In the genomic region with DNA sequence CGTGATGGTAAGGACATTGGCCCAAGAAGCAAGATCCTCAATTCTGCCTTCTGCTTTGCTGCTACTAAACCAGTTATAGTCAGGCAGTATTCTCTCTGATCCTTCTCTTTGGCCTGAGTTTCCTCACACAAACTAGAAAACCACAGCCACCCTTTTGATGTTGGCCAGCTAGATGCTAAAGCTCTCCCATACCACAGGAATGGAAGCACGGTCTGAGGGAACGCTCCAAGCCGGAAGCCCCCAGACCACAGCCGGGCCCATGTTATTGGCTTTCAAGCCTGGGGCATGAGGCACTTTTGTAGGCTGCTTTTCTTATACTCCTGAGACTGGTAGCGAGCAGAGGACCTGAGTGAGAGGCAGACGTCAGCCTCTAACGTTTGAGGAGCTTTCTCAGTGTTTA, we compare ENCODE assay signal across 24 mouse cellular contexts.
DNase-seq lines count a peak whose midpoint lies in the region; ATAC-seq lines count a peak whose summit lies in the region.
"Had no signal": no experiment of that assay in that cellular context is flagged by ENCODE, and none has a peak within 500 bp of the region (broad histone marks: within the 10 kb centered on the region; RNA-seq: fewer than 3 reads in every experiment).

No protein-coding gene starts in this region.

- H3K4me2 ChIP-seq in stomach, embryonic 14.5 days (replicated peaks; ENCODE audit: low read depth, low read length), result no peak overlapping the region
- H3K4me2 ChIP-seq: heart, embryonic 13.5 days; hindbrain, embryonic 14.5 days; kidney, embryonic 15.5 days; liver, embryonic 12.5 days; midbrain, embryonic 13.5 days had no signal

- H3K9me3 ChIP-seq in heart, embryonic 10.5 days, result 0 out of 2 replicates have a peak, but pooled peaks cover 3% of the 10 kb centered on the region
- H3K9me3 ChIP-seq in embryonic facial prominence, embryonic 10.5 days, result peaks cover 9% of the 10 kb centered on the region
- H3K9me3 ChIP-seq in stomach, embryonic 14.5 days (ENCODE audit: control insufficient read depth, low read depth, low read length), result peaks cover 3% of the 10 kb centered on the region; the same call in 1 of the 2 replicates

- intact Hi-C loops in heart, postnatal 25 days (cut with DNase I), result no loop called here

- ATAC-seq in stomach, embryonic 14.5 days (ENCODE audit: insufficient number of reproducible peaks, insufficient read depth, low FRiP score, low read depth), result no peak
- ATAC-seq: forebrain, postnatal 0 days; inflammation-experienced regulatory T-cells, adult 6 months; liver, embryonic 12.5 days; midbrain, embryonic 13.5 days had no signal

- no peak overlapping the region for H3K9ac ChIP-seq in stomach, embryonic 14.5 days (replicated peaks; ENCODE audit: low read depth, low read length)
- H3K9ac ChIP-seq: forebrain, postnatal 0 days; heart, embryonic 13.5 days; hindbrain, embryonic 14.5 days; kidney, embryonic 15.5 days; liver, embryonic 12.5 days; midbrain, embryonic 13.5 days had no signal

- 84% methylated on average over 8 of the region's 8 CpGs for WGBS in heart, embryonic 10.5 days
- WGBS in embryonic facial prominence, embryonic 10.5 days, result 81% methylated on average over 8 of the region's 8 CpGs
- WGBS in stomach, embryonic 14.5 days, result 84% methylated on average over 8 of the region's 8 CpGs

- DNase-seq in heart, embryonic 10.5 days (ENCODE audit: low spot score), result no peak
- no peak for DNase-seq in heart, adult 11 months
- no peak for DNase-seq in embryonic facial prominence, embryonic 10.5 days (ENCODE audit: low spot score)
- peak; percentile 58 for DNase-seq in fibroblast of lung, adult 2 months (ENCODE audit: low read depth)
- DNase-seq in kidney, postnatal 36 days, result no peak
- no peak for DNase-seq in heart, postnatal 25 days (ENCODE audit: low spot score)
- DNase-seq: adrenal gland, postnatal 25 days; cerebellum, adult 8-10 months; cerebellum, postnatal 36 days; forebrain, postnatal 0 days; gastrocnemius, postnatal 14 days; heart, adult 18-20 months; heart, postnatal 14 days; kidney, postnatal 4 days; lung, adult 18-20 months; right cerebral cortex, postnatal 14 days; thymus, postnatal 36 days had no signal

- H3K27me3 ChIP-seq in heart, embryonic 10.5 days (ENCODE audit: insufficient read depth, poor library complexity, severe bottlenecking), result no peaks in the 10 kb centered on the region
- H3K27me3 ChIP-seq in embryonic facial prominence, embryonic 10.5 days (replicated peaks; ENCODE audit: low read depth, poor library complexity, severe bottlenecking), result no peaks in the 10 kb centered on the region
- H3K27me3 ChIP-seq in stomach, embryonic 14.5 days (ENCODE audit: control insufficient read depth, insufficient read depth, low read length), result no peaks in the 10 kb centered on the region
- H3K27me3 ChIP-seq: heart, embryonic 13.5 days; kidney, embryonic 15.5 days; liver, embryonic 12.5 days; midbrain, embryonic 13.5 days had no signal

- H3K4me1 ChIP-seq in heart, embryonic 10.5 days, result peaks cover 25% of the 10 kb centered on the region
- peaks cover 44% of the 10 kb centered on the region for H3K4me1 ChIP-seq in embryonic facial prominence, embryonic 10.5 days
- H3K4me1 ChIP-seq in stomach, embryonic 14.5 days (ENCODE audit: control insufficient read depth, insufficient read depth, low read length), result 0 out of 2 replicates have a peak, but pooled peaks cover 11% of the 10 kb centered on the region
- H3K4me1 ChIP-seq: liver, embryonic 12.5 days; midbrain, embryonic 13.5 days had no signal

- H3K36me3 ChIP-seq in heart, embryonic 10.5 days, result no peaks in the 10 kb centered on the region
- no peaks in the 10 kb centered on the region for H3K36me3 ChIP-seq in embryonic facial prominence, embryonic 10.5 days (replicated peaks)
- H3K36me3 ChIP-seq in stomach, embryonic 14.5 days (ENCODE audit: control insufficient read depth, insufficient read depth, low read length), result no peaks in the 10 kb centered on the region
- H3K36me3 ChIP-seq: heart, embryonic 13.5 days; kidney, embryonic 15.5 days; liver, embryonic 12.5 days; midbrain, embryonic 13.5 days had no signal

- 0 out of 2 replicates have a peak overlapping the region, but pooled peaks have one; percentile 24 for H3K27ac ChIP-seq in heart, embryonic 10.5 days
- 0 out of 2 replicates have a peak overlapping the region, but pooled peaks have one; percentile 8 for H3K27ac ChIP-seq in embryonic facial prominence, embryonic 10.5 days (replicated peaks)
- peak overlapping the region; percentile 52; the same call in 1 of the 2 replicates for H3K27ac ChIP-seq in stomach, embryonic 14.5 days (ENCODE audit: low read length)
- H3K27ac ChIP-seq: heart, embryonic 13.5 days; hindbrain, embryonic 14.5 days; kidney, embryonic 15.5 days; liver, embryonic 12.5 days; midbrain, embryonic 13.5 days had no signal

- no peak overlapping the region for H3K4me3 ChIP-seq in heart, embryonic 10.5 days
- no peak overlapping the region for H3K4me3 ChIP-seq in embryonic facial prominence, embryonic 10.5 days
- H3K4me3 ChIP-seq in stomach, embryonic 14.5 days (ENCODE audit: low read depth, low read length), result no peak overlapping the region
- H3K4me3 ChIP-seq: heart, embryonic 13.5 days; kidney, embryonic 15.5 days; liver, embryonic 12.5 days; midbrain, embryonic 13.5 days had no signal
